Mouse (Mus musculus) heart, postnatal 0 days (tissue): ENCODE data around the gene Wnk2.

Experiments
- CTCF ChIP-seq: IDR thresholded peaks from 2 replicates; pipeline ENCODE4 v1.5.1; 2016; ENCODE audit warnings: antibody characterized with exemption, control low read depth, low read depth
- EP300 ChIP-seq: IDR thresholded peaks from 2 replicates; pipeline ENCODE4 v1.6.1; 2016; ENCODE audit warnings: antibody characterized with exemption, low read depth

DNA sequence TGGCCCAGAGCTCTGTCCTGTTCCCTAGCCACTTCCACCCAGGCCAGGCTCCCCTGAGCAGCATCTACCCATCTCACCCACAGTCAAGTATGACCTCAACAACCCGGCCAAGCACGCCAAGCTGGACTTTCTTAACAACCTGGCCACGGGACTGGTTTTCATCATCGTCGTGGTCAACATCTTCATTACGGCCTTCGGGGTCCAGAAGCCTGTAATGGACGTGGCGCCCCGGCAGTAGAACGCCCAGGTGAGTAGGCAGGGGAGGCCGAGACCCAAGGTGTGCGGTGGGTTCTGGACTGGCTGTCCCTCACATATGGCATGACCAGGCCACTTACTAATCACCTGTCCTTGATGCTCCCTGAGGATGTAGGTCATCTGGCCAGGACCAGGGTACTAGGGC is 47.0 kb upstream of the Wnk2 start:
- no peak for TF ChIP-seq CTCF
- no peak for TF ChIP-seq EP300
